Mouse (Mus musculus) liver, embryonic 16.5 days (tissue): ENCODE results near the gene Adcy1. TPM values are rescaled to one million over a fixed set of nuclear protein-coding genes. Genes with fewer than 3 reads are reported as not detected.

Experiments
- ATAC-seq: fragments of 200-750 bp; cut with Nextera tagmentation; 2 replicates; pipeline ENCODE4 v1.8.0; 2017; ENCODE audit warnings: low read depth, mild to moderate bottlenecking, moderate number of reproducible peaks, moderate library complexity
- H3K27ac ChIP-seq: fragments of 300-500 bp; sonication (generic); 2 replicates; pipeline ENCODE4 v1.5.1; 2014; ENCODE audit warnings: mild to moderate bottlenecking, low read length
- H3K27me3 ChIP-seq: fragments of 300-500 bp; sonication (generic); 2 replicates; pipeline ENCODE4 v1.6.1; 2014; ENCODE audit warnings: low read depth, low read length, mixed read lengths; ENCODE audit not compliant: control insufficient read depth, insufficient read depth
- H3K36me3 ChIP-seq: fragments of 300-500 bp; sonication (generic); 2 replicates; pipeline ENCODE4 v1.6.1; 2014; ENCODE audit warnings: mild to moderate bottlenecking; ENCODE audit not compliant: control insufficient read depth, insufficient read depth
- H3K4me1 ChIP-seq: fragments of 300-500 bp; sonication (generic); 2 replicates; pipeline ENCODE4 v1.6.1; 2014; ENCODE audit warnings: low read depth, low read length, mixed read lengths; ENCODE audit not compliant: control insufficient read depth
- H3K4me2 ChIP-seq: fragments of 300-500 bp; sonication (generic); 2 replicates; pipeline ENCODE4 v1.6.1; 2014; ENCODE audit warnings: low read depth, low read length, mixed read lengths
- H3K4me3 ChIP-seq: fragments of 300-500 bp; sonication (generic); 2 replicates; pipeline ENCODE4 v1.5.1; 2014; ENCODE audit warnings: low read depth, mild to moderate bottlenecking, low read length
- H3K9ac ChIP-seq: fragments of 300-500 bp; sonication (generic); 2 replicates; pipeline ENCODE4 v1.6.1; 2014; ENCODE audit warnings: low read depth, low read length
- H3K9me3 ChIP-seq: fragments of 300-500 bp; sonication (generic); replicated peaks from 2 replicates; pipeline ENCODE4 v1.6.1; 2016; ENCODE audit warnings: low read length; ENCODE audit not compliant: control insufficient read depth
- WGBS: fragments of 180-500 bp; shearing (Covaris S2); extraction: QIAGEN DNeasy Blood & Tissue Kit; methylation state at CpG from one replicate; pipeline ENCODE4 v1.1.7; 2014; ENCODE audit not compliant: insufficient replicate concordance; 5-methylcytosine and 5-hydroxymethylcytosine counted together
- polyA plus RNA-seq: library from polyadenylated mRNA; unstranded; fragments of >200 nt; fragmentation: Nextera tagmentation; extraction: Ambion mirVana; gene quantifications from 2 replicates; pipeline ENCODE4 v1.2.1, GENCODE M21; 2015

Gene Adcy1
- polyA plus RNA-seq, 1 experiment from 2014 or later = 0.31 TPM

DNA sequence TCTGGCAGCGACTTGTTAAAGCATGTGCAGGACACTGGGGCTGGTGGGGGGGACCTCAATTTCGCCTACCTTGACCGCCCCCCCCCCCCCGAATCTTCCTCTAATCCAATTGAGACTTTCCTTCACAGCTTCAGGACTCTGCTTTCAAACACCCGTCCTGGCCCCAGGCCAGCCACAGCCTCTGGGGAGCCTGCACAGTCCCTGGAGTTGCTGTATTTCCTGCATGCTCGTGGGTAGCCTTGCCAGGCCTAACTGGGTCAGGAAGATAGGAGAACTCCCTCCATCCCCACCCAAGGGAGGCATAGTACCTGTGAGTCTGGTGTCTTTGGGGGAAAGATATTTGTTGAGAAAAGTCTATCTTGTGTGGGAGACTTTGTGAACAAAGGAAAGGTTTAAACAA, 50.4 kb downstream of the Adcy1 start:
- Histone ChIP-seq H3K36me3 (no peaks in the 10 kb centered on the region), H3K9me3 (no peaks in the 10 kb centered on the region), H3K4me2 (no peak overlapping the region), H3K27ac (no peak overlapping the region), H3K27me3 (no peaks in the 10 kb centered on the region), H3K9ac (no peak overlapping the region), H3K4me1 (no peaks in the 10 kb centered on the region), H3K4me3 (no peak overlapping the region)
- no peak for ATAC-seq
- 37% methylated on average over 5 of the region's 6 CpGs for WGBS

DNA sequence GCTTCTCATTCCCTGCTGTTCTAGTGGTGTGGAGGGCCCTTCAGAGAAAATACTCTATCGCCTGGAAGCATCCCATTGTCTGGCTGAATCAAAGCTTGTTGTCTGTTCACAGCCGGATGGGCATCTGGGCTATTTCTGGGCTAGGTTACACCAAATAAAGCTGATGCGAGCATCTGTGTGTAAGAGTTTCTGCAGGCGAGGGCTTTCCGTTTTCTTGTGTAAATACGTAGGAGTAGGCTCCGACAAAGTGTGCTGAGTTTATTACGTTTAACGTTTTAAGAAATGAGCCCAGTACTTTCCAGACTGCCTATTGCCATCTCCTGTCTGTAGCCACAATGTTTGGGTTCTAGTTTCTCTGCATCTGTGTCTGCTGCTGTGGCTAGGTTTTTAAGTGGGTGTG, 51.0 kb downstream of the Adcy1 start:
- H3K4me3 ChIP-seq = no peak overlapping the region
- H3K9ac ChIP-seq = no peak overlapping the region
- no peaks in the 10 kb centered on the region for H3K27me3 ChIP-seq
- H3K4me2 ChIP-seq = no peak overlapping the region
- ATAC-seq = no peak
- H3K9me3 ChIP-seq = no peaks in the 10 kb centered on the region
- WGBS = 60% methylated on average over 9 of the region's 9 CpGs
- H3K27ac ChIP-seq = no peak overlapping the region
- H3K36me3 ChIP-seq = no peaks in the 10 kb centered on the region
- H3K4me1 ChIP-seq = no peaks in the 10 kb centered on the region

- Histone ChIP-seq H3K9me3 (no peaks in the 10 kb centered on the region), H3K36me3 (no peaks in the 10 kb centered on the region), H3K4me1 (no peaks in the 10 kb centered on the region), H3K4me2 (no peak overlapping the region), H3K9ac (no peak overlapping the region), H3K27me3 (no peaks in the 10 kb centered on the region), H3K27ac (no peak overlapping the region), H3K4me3 (no peak overlapping the region)
- WGBS = 47% methylated on average over 2 of the region's 2 CpGs
- no peak for ATAC-seq
These were observed 53.4 kb downstream of the Adcy1 start for GRCm38 (mm10) chr11:7116647-7117046.

GRCm38 (mm10) chr11:7129319-7130051, 66.2 kb downstream of the Adcy1 start:
- Histone ChIP-seq H3K27me3 (no peaks in the 10 kb centered on the region), H3K9ac (no peak overlapping the region), H3K36me3 (no peaks in the 10 kb centered on the region), H3K27ac (no peak overlapping the region), H3K9me3 (no peaks in the 10 kb centered on the region), H3K4me1 (no peaks in the 10 kb centered on the region; the same call in 1 of the 2 replicates), H3K4me2 (no peak overlapping the region), H3K4me3 (no peak overlapping the region)
- no peak for ATAC-seq
- 43% methylated on average over 8 of the region's 8 CpGs for WGBS

GRCm38 (mm10) chr11:7132736-7133387, 69.6 kb downstream of the Adcy1 start:
- no peak for ATAC-seq
- Histone ChIP-seq H3K27ac (no peak overlapping the region), H3K27me3 (no peaks in the 10 kb centered on the region), H3K4me2 (no peak overlapping the region), H3K9ac (no peak overlapping the region), H3K36me3 (no peaks in the 10 kb centered on the region), H3K4me1 (no peaks in the 10 kb centered on the region; the same call in none of the 2 replicates), H3K4me3 (no peak overlapping the region), H3K9me3 (no peaks in the 10 kb centered on the region)
- WGBS = 65% methylated on average over 7 of the region's 7 CpGs

GRCm38 (mm10) chr11:7133736-7134135, 70.4 kb downstream of the Adcy1 start:
- no peaks in the 10 kb centered on the region for H3K27me3 ChIP-seq
- 54% methylated on average over 5 of the region's 5 CpGs for WGBS
- peak; percentile 59; the same call in 1 of the 2 replicates for ATAC-seq
- H3K9ac ChIP-seq = no peak overlapping the region
- H3K9me3 ChIP-seq = no peaks in the 10 kb centered on the region
- H3K4me3 ChIP-seq = no peak overlapping the region
- H3K27ac ChIP-seq = no peak overlapping the region
- H3K4me2 ChIP-seq = no peak overlapping the region
- H3K4me1 ChIP-seq = no peaks in the 10 kb centered on the region; the same call in none of the 2 replicates
- H3K36me3 ChIP-seq = no peaks in the 10 kb centered on the region

GRCm38 (mm10) chr11:7134319-7134718, 71.0 kb downstream of the Adcy1 start:
- Histone ChIP-seq H3K27ac (no peak overlapping the region), H3K4me1 (no peaks in the 10 kb centered on the region; the same call in none of the 2 replicates), H3K9me3 (no peaks in the 10 kb centered on the region), H3K4me3 (no peak overlapping the region), H3K9ac (no peak overlapping the region), H3K4me2 (no peak overlapping the region), H3K27me3 (no peaks in the 10 kb centered on the region), H3K36me3 (no peaks in the 10 kb centered on the region)
- WGBS = 68% methylated on average over 5 of the region's 5 CpGs
- ATAC-seq = no peak

- no peaks in the 10 kb centered on the region; the same call in none of the 2 replicates for H3K4me1 ChIP-seq
- no peak overlapping the region for H3K9ac ChIP-seq
- no peaks in the 10 kb centered on the region for H3K27me3 ChIP-seq
- WGBS = 68% methylated on average over 6 of the region's 6 CpGs
- H3K9me3 ChIP-seq = no peaks in the 10 kb centered on the region
- H3K27ac ChIP-seq = no peak overlapping the region
- H3K4me2 ChIP-seq = no peak overlapping the region
- H3K36me3 ChIP-seq = no peaks in the 10 kb centered on the region
- H3K4me3 ChIP-seq = no peak overlapping the region
- ATAC-seq = no peak
These were observed 72.0 kb downstream of the Adcy1 start for GRCm38 (mm10) chr11:7135301-7135700.

DNA sequence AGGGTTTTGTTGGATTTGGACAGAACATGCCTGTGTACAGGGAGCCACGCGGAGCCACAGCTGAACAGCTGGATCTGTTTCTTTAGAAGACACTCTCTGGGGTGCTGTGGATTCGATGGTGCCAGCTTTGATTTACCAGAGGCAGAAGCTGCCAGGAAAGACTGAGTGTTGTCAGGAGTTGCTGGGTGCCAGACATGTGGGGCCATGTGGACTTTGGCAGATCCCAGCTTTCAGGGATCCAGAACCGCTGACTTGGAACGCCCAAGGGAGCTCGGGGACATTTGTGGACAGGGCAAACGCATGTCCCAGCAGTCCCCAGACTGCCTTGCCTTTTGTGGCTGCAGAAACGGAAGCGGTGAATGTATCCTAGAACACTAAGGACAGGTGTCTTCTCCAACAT, 72.5 kb downstream of the Adcy1 start:
- Histone ChIP-seq H3K27me3 (no peaks in the 10 kb centered on the region), H3K27ac (no peak overlapping the region), H3K4me1 (no peaks in the 10 kb centered on the region; the same call in none of the 2 replicates), H3K36me3 (no peaks in the 10 kb centered on the region), H3K9me3 (no peaks in the 10 kb centered on the region), H3K4me2 (no peak overlapping the region), H3K9ac (no peak overlapping the region), H3K4me3 (no peak overlapping the region)
- 67% methylated on average over 9 of the region's 9 CpGs for WGBS
- no peak for ATAC-seq
